Mouse (Mus musculus): ENCODE results near the gene Prkaa1.

DNA sequence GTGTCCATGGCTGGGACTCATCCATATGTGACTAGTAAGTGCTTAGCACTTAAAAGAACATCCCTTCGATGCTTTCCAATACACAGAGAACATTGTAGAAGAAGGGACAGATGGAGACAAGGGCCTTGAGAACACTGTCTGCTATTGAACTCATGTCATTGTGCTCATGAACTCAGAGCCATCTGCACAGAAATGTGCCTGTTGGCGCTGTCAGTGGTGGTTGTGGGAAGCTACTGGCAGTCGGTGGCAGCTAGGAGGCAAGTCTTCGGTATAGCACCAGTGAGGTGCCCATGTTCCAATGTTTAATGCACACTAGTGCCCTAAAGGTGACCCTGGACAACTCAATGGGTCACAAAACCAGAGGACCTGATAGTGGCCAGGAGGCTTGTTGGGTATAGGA is 41.3 kb upstream of the Prkaa1 start:
- TF ChIP-seq CTCF (conservative IDR thresholded peaks at IDR 0.05; ENCODE audit: low read length) (no peak), NANOG (IDR thresholded peaks at IDR 0.05; ENCODE audit: borderline replicate concordance, low read length) (no peak)
